Mouse (Mus musculus) heart, postnatal 10 days (tissue): ENCODE results near the gene Kdm7a. TPM values are rescaled to one million over a fixed set of nuclear protein-coding genes. Genes with fewer than 3 reads are reported as not detected.

ENCODE experiments used
- DNase-seq, 2 experiments: peaks; one replicate each; pipeline ENCODE4 v3.0.0; 2021
- intact Hi-C: fragments of 180-260 bp; cut with DNase I; formaldehyde crosslinking; loops from one replicate; pipeline ENCODE4 v1.15.1; 2025
- total RNA-seq, 2 experiments: library from RNA; stranded (reverse); gene quantifications; 2 replicates each; pipeline ENCODE4 v1.2.3; 2021

Gene Kdm7a
- total RNA-seq, 2 experiments from 2014 or later = 17.6 to 21.0 TPM

DNA sequence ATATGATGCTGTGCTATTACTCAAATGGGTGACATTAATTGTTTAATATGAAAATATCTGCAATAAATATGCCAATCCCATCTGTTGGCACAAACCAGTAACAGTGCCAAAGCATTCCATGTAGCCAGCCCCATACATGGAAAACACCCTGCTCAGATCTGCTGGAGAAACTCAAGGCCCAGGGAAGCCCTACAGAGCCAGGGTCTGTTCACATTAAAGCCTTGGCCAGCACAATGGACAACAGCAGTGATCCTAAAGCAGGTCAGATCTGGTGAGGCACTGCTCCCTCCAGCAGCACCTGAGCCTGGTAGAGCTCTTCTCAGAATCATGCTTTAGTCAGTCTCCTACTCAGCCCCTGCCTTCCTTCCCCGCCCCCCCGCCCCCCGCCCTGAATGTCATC lies 93.4 kb downstream of the Kdm7a start:
- intact Hi-C loops = no loop called here
- DNase-seq = no peak

DNA sequence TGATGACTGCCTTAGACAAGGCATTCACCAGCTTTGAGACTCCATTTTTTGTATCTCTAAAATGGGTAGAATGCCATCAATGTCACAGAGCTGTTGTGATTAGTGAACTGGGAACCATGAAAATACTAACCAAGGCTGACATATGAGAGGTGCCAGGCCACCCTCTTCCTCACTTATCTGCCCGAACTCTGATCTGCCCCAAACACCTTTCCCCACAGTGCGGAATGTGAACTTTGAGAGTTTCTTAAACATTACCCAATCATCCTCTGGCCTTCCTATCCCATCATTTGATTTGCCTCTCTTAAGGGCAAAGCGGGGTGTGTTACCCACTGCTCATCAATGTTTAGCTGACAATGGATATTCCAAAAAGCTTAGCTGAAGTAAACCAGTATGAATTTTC lies 93.9 kb downstream of the Kdm7a start:
- intact Hi-C loops = no loop called here
- DNase-seq = no peak

DNA sequence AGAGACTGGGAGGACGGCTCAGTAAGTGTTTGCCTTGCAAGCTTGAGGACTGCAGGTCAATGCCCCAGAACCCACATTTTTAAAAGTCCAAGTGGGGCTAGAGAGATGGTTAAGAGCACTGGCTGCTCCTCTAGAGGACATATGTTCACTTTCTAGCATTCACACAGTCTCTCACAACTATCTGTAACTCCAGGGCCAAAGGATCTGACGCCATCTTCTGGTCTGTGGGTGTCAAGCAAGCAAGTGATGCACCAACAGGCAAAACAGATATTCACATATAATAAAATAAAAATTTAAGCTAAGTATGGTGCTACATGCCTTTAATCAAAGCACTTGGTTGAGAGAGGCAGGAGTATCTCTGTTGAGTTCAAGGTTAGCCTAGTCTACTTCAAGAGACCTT lies 99.8 kb downstream of the Kdm7a start:
- DNase-seq = no peak
- intact Hi-C loops = no loop called here

DNA sequence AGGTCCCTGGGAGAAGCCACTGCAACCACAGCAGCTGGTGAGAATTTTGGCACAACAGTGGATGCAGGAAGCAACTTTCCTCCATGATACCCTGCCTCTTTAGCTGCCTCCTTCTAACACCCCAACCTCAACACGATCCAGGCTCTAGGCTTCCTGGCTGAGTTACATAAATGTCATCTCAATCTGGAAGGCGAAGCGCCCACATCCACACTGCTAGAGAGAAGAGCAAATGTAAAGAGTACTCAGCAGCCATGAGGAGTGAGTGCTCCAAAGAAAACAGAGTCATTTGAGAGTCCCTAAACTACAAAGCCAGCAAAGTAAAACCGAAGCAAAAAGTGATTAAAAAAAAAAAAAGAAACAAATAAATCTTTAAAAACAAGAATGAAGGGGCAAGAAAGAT lies 102.0 kb downstream of the Kdm7a start:
- intact Hi-C loops = no loop called here
- DNase-seq = no peak

Other genes starting within 250 kb of the Kdm7a start
- 10 to 100 TPM; 11.8 to 12.9 TPM for gene Parp12, start 88.4 kb downstream of the Kdm7a start, total RNA-seq
- 10 to 100 TPM; 29.9 to 37.7 TPM for gene Slc37a3, start 170.9 kb upstream of the Kdm7a start, total RNA-seq
- gene Rab19, start 174.4 kb upstream of the Kdm7a start, total RNA-seq = under 1 TPM; 0.22 to 0.32 TPM
- 10 to 100 TPM; 52.7 to 84.4 TPM for gene Mkrn1, start 213.7 kb upstream of the Kdm7a start, total RNA-seq